10 mouse cellular contexts compared by ENCODE assay signal in the genomic region with DNA sequence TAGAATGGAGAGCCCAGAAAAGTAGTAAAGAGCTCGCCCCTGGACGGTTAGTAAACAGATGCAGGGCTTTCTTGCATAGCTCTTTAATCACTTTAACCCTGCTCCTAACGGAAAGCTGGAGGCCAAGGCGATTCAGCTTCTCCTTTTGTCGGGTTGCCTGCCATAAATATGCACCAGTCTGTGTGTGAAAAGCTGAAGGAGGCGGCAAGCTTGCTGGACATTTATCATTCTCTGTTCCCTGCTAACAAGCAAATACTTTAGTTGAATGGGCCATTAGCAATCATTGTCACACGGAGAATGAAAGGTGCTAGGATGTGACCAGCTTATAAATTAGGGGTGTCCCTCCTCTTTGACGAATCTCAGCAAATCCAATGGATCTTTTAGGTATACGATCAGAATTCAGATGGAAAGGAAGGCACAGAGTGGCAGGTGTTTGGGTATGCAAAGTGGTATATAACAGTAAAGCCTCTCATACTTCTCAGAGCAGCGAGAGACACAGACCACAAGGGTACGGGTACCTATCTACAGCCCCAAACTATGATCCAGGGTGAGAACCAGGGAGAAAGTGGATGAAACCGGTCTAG. TPM values are rescaled to one million over a fixed set of nuclear protein-coding genes. Genes with fewer than 3 reads are reported as not detected.
DNase-seq lines count a peak whose midpoint lies in the region; ATAC-seq and TF ChIP-seq lines count a peak whose summit lies in the region.
"Had no signal": no experiment of that assay in that cellular context is flagged by ENCODE, and none has a peak within 500 bp of the region (broad histone marks: within the 10 kb centered on the region; RNA-seq: fewer than 3 reads in every experiment).

No protein-coding gene starts in this region.

- H3K9me3 ChIP-seq in hindbrain, postnatal 0 days (ENCODE audit: low read length), result no peaks in the 10 kb centered on the region
- H3K9me3 ChIP-seq in neural tube, embryonic 13.5 days, result no peaks in the 10 kb centered on the region

- no peaks in the 10 kb centered on the region for H3K27me3 ChIP-seq in hindbrain, postnatal 0 days (ENCODE audit: insufficient read depth, low read length)
- H3K27me3 ChIP-seq in neural tube, embryonic 13.5 days, result no peaks in the 10 kb centered on the region

- WGBS in hindbrain, postnatal 0 days, result 21% methylated on average over 12 of the region's 12 CpGs
- WGBS in neural tube, embryonic 13.5 days, result 12% methylated on average over 12 of the region's 12 CpGs

- ATAC-seq in hindbrain, postnatal 0 days, result no peak
- peak; percentile 33; the same call in 1 of the 2 replicates for ATAC-seq in neural tube, embryonic 13.5 days (ENCODE audit: low read depth)

- no peak for TF ChIP-seq POLR2A in embryonic fibroblast, embryonic 13.5 days (IDR thresholded peaks at IDR 0.05; ENCODE audit: low read depth, low read length)

- H3K4me3 ChIP-seq in layer of hippocampus, adult 2 months, result no peak overlapping the region
- H3K4me3 ChIP-seq in embryonic fibroblast, embryonic 13.5 days (ENCODE audit: insufficient read depth, low read length), result no peak overlapping the region
- H3K4me3 ChIP-seq in hindbrain, postnatal 0 days (ENCODE audit: low read length), result no peak overlapping the region
- peak overlapping the region; percentile 88 for H3K4me3 ChIP-seq in neural tube, embryonic 13.5 days

- no peaks in the 10 kb centered on the region for H3K36me3 ChIP-seq in hindbrain, postnatal 0 days (ENCODE audit: insufficient read depth, low read length)
- 0 out of 2 replicates have a peak, but pooled peaks cover 7% of the 10 kb centered on the region for H3K36me3 ChIP-seq in neural tube, embryonic 13.5 days

- peak overlapping the region; percentile 89 for H3K4me2 ChIP-seq in hindbrain, postnatal 0 days (ENCODE audit: low read depth, low read length)
- H3K4me2 ChIP-seq in neural tube, embryonic 13.5 days, result peak overlapping the region; percentile 85

- peak overlapping the region; percentile 63 for H3K27ac ChIP-seq in layer of hippocampus, adult 2 months
- H3K27ac ChIP-seq in embryonic fibroblast, embryonic 13.5 days (ENCODE audit: insufficient read depth, low read length), result peak overlapping the region; percentile 38; the same call in 1 of the 2 replicates
- peak overlapping the region; percentile 17; the same call in 1 of the 2 replicates for H3K27ac ChIP-seq in hindbrain, postnatal 0 days
- peak overlapping the region; percentile 30 for H3K27ac ChIP-seq in neural tube, embryonic 13.5 days (replicated peaks)

- TF ChIP-seq CTCF in layer of hippocampus, adult 2 months (conservative IDR thresholded peaks at IDR 0.05), result no peak
- TF ChIP-seq CTCF in embryonic fibroblast, embryonic 13.5 days (IDR thresholded peaks at IDR 0.05; ENCODE audit: borderline replicate concordance, insufficient read depth, low read length), result no peak
- TF ChIP-seq CTCF in hindbrain, postnatal 0 days (IDR thresholded peaks at IDR 0.05; ENCODE audit: low read depth), result no peak

- DNase-seq in layer of hippocampus, adult 2 months (ENCODE audit: low spot score in 2 of 2), result no peak
- no peak for DNase-seq in layer of hippocampus, postnatal 14 days (ENCODE audit: low spot score in 2 of 2)
- DNase-seq in hindbrain, postnatal 0 days (ENCODE audit: low spot score), result peak; percentile 37
- DNase-seq in cerebellum, postnatal 25 days, result no peak
- no peak for DNase-seq in layer of hippocampus, adult 18-20 months (ENCODE audit: low spot score in 2 of 2)
- no peak for DNase-seq in layer of hippocampus, postnatal 25 days (ENCODE audit: extremely low spot score in 1 of 2, low spot score in 1 of 2)
- DNase-seq: kidney, adult 2 months; thymus, adult 2 months had no signal

- H3K4me1 ChIP-seq in embryonic fibroblast, embryonic 13.5 days (ENCODE audit: control insufficient read depth, insufficient read depth, low read length), result peaks cover 18% of the 10 kb centered on the region; the same call in 1 of the 2 replicates
- peaks cover 17% of the 10 kb centered on the region for H3K4me1 ChIP-seq in hindbrain, postnatal 0 days (ENCODE audit: insufficient read depth, low read length)
- H3K4me1 ChIP-seq in neural tube, embryonic 13.5 days (replicated peaks), result peaks cover 95% of the 10 kb centered on the region

- H3K9ac ChIP-seq in hindbrain, postnatal 0 days (replicated peaks; ENCODE audit: low read length), result no peak overlapping the region
- H3K9ac ChIP-seq in neural tube, embryonic 13.5 days, result peak overlapping the region; percentile 56

RNA-seq across cellular contexts. Expression of gene Efnb2, which starts 7.0 kb away (rescaled TPM):
- total RNA-seq in layer of hippocampus, adult 2 months (2021), result 10 to 100 TPM; 25.0 to 28.9 TPM
- 10 to 100 TPM; 31.6 to 35.0 TPM for total RNA-seq in layer of hippocampus, postnatal 14 days (2021)
- 56.9 and 57.2 TPM in 2 replicates for polyA plus RNA-seq in embryonic fibroblast, embryonic 13.5 days (2011; ENCODE audit: insufficient read length, low read depth, missing spikeins)
- total RNA-seq in hindbrain, postnatal 0 days (2014; rRNA removed), result 21.0 and 22.8 TPM in 2 replicates
- 9.6 and 10.7 TPM in 2 replicates for polyA plus RNA-seq in hindbrain, postnatal 0 days (2015; fragmentation: Nextera tagmentation; extraction: Ambion mirVana)
- polyA plus RNA-seq in neural tube, embryonic 13.5 days (2015; fragmentation: Nextera tagmentation; extraction: Ambion mirVana), result 24.5 and 26.6 TPM in 2 replicates
- total RNA-seq in layer of hippocampus, adult 18-20 months (2021), result 10 to 100 TPM; 31.0 to 36.0 TPM
- 10 to 100 TPM; 30.5 to 34.1 TPM for total RNA-seq in layer of hippocampus, postnatal 25 days (2021)

RNA-seq across cellular contexts. Expression of gene Arglu1, which starts 36.3 kb away (rescaled TPM):
- 100 to 1,000 TPM; 107 to 110 TPM for total RNA-seq in layer of hippocampus, adult 2 months (2021)
- 100 to 1,000 TPM in 1 of 2 experiments, 10 to 100 TPM in 1; 96.8 to 108 TPM for total RNA-seq in layer of hippocampus, postnatal 14 days (2021)
- 104 and 109 TPM in 2 replicates for polyA plus RNA-seq in embryonic fibroblast, embryonic 13.5 days (2011; ENCODE audit: insufficient read length, low read depth, missing spikeins)
- 55.6 and 71.9 TPM in 2 replicates for total RNA-seq in hindbrain, postnatal 0 days (2014; rRNA removed)
- polyA plus RNA-seq in hindbrain, postnatal 0 days (2015; fragmentation: Nextera tagmentation; extraction: Ambion mirVana), result 158 and 175 TPM in 2 replicates
- polyA plus RNA-seq in neural tube, embryonic 13.5 days (2015; fragmentation: Nextera tagmentation; extraction: Ambion mirVana), result 184 TPM in 2 replicates
- 100 to 1,000 TPM in 1 of 2 experiments, 10 to 100 TPM in 1; 91.4 to 101 TPM for total RNA-seq in layer of hippocampus, adult 18-20 months (2021)
- 100 to 1,000 TPM in 1 of 2 experiments, 10 to 100 TPM in 1; 79.2 to 120 TPM for total RNA-seq in layer of hippocampus, postnatal 25 days (2021)
